Mouse (Mus musculus) forebrain, embryonic 16.5 days (tissue): ENCODE measurements at regions not wholly inside any gene's neighbourhood (a gene's known extent, or its start where the extent isn't known, plus 50 kb on each side); places are given as distances from the start of the nearest gene placed in this dataset.
A peak's percentile ranks its signal among the peaks of the same experiment; 100 is the strongest.

ENCODE experiments used
- ATAC-seq: fragments of 200-750 bp; cut with Nextera tagmentation; 2 replicates; pipeline ENCODE4 v1.8.0; 2017; ENCODE audit warnings: mild to moderate bottlenecking, moderate library complexity
- H3K27ac ChIP-seq: fragments of 300-500 bp; sonication (generic); 2 replicates; pipeline ENCODE4 v1.5.1; 2014; ENCODE audit warnings: low read length, control low read depth
- H3K27me3 ChIP-seq: fragments of 300-500 bp; sonication (generic); replicated peaks from 2 replicates; pipeline ENCODE4 v1.6.1; 2014; ENCODE audit warnings: low read length; ENCODE audit not compliant: control insufficient read depth, insufficient read depth
- H3K36me3 ChIP-seq: fragments of 300-500 bp; sonication (generic); 2 replicates; pipeline ENCODE4 v1.6.1; 2014; ENCODE audit not compliant: control insufficient read depth, insufficient read depth
- H3K4me1 ChIP-seq: fragments of 300-500 bp; sonication (generic); replicated peaks from 2 replicates; pipeline ENCODE4 v1.6.1; 2014; ENCODE audit warnings: low read length; ENCODE audit not compliant: control insufficient read depth, insufficient read depth
- H3K4me2 ChIP-seq: fragments of 300-500 bp; sonication (generic); 2 replicates; pipeline ENCODE4 v1.6.1; 2014; ENCODE audit warnings: mild to moderate bottlenecking, low read length, control low read depth
- H3K4me3 ChIP-seq: fragments of 300-500 bp; sonication (generic); replicated peaks from 2 replicates; pipeline ENCODE4 v1.5.1; 2014; ENCODE audit warnings: mild to moderate bottlenecking, low read length, control low read depth
- H3K9ac ChIP-seq: fragments of 300-500 bp; sonication (generic); replicated peaks from 2 replicates; pipeline ENCODE4 v1.6.1; 2014; ENCODE audit warnings: low read depth, low read length, control low read depth
- H3K9me3 ChIP-seq: fragments of 300-500 bp; sonication (generic); 2 replicates; pipeline ENCODE4 v1.6.1; 2016; ENCODE audit warnings: low read length; ENCODE audit not compliant: control insufficient read depth
- WGBS: fragments of 180-500 bp; shearing (Covaris S2); extraction: QIAGEN DNeasy Blood & Tissue Kit; methylation state at CpG from one replicate; pipeline ENCODE4 v1.1.7; 2014; 5-methylcytosine and 5-hydroxymethylcytosine counted together

DNA sequence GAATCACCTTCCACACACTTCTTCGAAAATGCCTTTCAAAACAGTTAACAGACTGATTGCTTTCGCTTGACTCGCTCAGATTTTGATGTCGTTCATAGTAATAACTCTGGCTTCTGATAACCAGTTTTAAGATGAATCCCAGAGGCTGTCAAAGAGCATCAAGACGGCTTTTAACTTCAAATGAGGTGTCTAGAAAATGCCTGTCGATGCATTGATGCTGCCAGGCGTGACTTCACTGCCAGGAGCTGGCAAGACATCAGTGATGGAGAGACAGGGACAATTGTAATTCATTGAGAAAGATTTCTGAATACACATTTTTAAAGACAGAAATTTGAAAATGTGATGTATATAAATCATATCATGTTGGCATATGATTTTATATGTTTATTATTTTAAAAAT lies 1649.9 kb upstream of the Pcdh20 start:
- peak; percentile 55; the same call in 1 of the 2 replicates for ATAC-seq
- Histone ChIP-seq H3K9ac (no peak overlapping the region), H3K27ac (no peak overlapping the region), H3K27me3 (no peaks in the 10 kb centered on the region), H3K9me3 (no peaks in the 10 kb centered on the region), H3K4me2 (no peak overlapping the region), H3K4me1 (no peaks in the 10 kb centered on the region), H3K4me3 (no peak overlapping the region), H3K36me3 (no peaks in the 10 kb centered on the region)
- 64% methylated on average over 7 of the region's 7 CpGs for WGBS
